Mouse (Mus musculus): ENCODE measurements around the gene Pcbp4.

- no peak for TF ChIP-seq CTCF (IDR thresholded peaks at IDR 0.05; ENCODE audit: borderline replicate concordance, control insufficient read depth, extremely low read depth, insufficient read depth, low read length, poor library complexity)
- TF ChIP-seq POLR2A (IDR thresholded peaks at IDR 0.05; ENCODE audit: control insufficient read depth, extremely low read depth, insufficient read depth, low read length, poor library complexity) = no peak
These were observed 4.8 kb downstream of the Pcbp4 start for GRCm38 (mm10) chr9:106457920-106458319.

Data from thymus, adult 2 months (tissue).